Mouse (Mus musculus): Measurements from ENCODE around the gene Syn2. TPM values are rescaled to one million over a fixed set of nuclear protein-coding genes. Genes with fewer than 3 reads are reported as not detected.

Syn2 gene
- polyA plus RNA-seq, 1 experiment: 11.9 TPM

- H3K4me1 ChIP-seq (ENCODE audit: control insufficient read depth, insufficient read depth, low read length): no peaks in the 10 kb centered on the region
- no peak for DNase-seq
- 60% methylated on average over 9 of the region's 9 CpGs for WGBS
- H3K27ac ChIP-seq (ENCODE audit: insufficient read depth, low read depth, low read length): no peak overlapping the region
- H3K36me3 ChIP-seq (ENCODE audit: control insufficient read depth, insufficient read depth, low read length): no peaks in the 10 kb centered on the region
- no peak overlapping the region for H3K4me3 ChIP-seq (ENCODE audit: insufficient read depth, low read depth, low read length)
- peaks cover 1% of the 10 kb centered on the region; the same call in 1 of the 2 replicates for H3K27me3 ChIP-seq (replicated peaks; ENCODE audit: control insufficient read depth, insufficient read depth, low read length)
- TF ChIP-seq POLR2A (IDR thresholded peaks at IDR 0.05; ENCODE audit: low read depth, low read length): no peak
- no peak for TF ChIP-seq CTCF (conservative IDR thresholded peaks at IDR 0.05; ENCODE audit: insufficient read depth, insufficient read length, low read depth, low read length)
These were observed 178.6 kb downstream of the Syn2 start for GRCm38 (mm10) chr6:115313235-115313738.

DNA sequence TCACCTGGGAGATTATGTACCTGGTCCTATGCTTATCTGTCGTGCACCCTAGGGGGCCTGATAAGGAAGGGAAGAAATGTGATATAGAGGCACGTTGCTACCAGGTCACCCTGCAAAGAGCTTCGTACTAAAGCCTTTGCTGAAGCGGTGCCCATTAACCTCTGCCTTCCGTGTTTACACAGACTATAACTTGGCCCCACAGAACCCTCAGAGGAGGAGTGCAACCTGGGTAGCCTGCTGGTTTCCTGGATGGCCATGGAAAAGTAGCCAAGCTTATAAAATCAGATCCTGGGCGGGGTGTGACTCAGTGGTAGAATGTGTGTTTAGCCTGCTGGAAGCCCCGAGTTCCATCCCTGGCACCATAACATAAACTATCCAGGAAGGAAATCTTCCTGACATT is 179.2 kb downstream of the Syn2 start:
- H3K27ac ChIP-seq (ENCODE audit: insufficient read depth, low read depth, low read length): no peak overlapping the region
- no peaks in the 10 kb centered on the region for H3K36me3 ChIP-seq (ENCODE audit: control insufficient read depth, insufficient read depth, low read length)
- whole genome bisulfite sequencing: 35% methylated on average over 7 of the region's 7 CpGs
- H3K4me3 ChIP-seq (ENCODE audit: insufficient read depth, low read depth, low read length): no peak overlapping the region
- H3K27me3 ChIP-seq (replicated peaks; ENCODE audit: control insufficient read depth, insufficient read depth, low read length): peaks cover 1% of the 10 kb centered on the region; the same call in 1 of the 2 replicates
- no peak for DNase-seq
- TF ChIP-seq POLR2A (IDR thresholded peaks at IDR 0.05; ENCODE audit: low read depth, low read length): no peak
- TF ChIP-seq CTCF (conservative IDR thresholded peaks at IDR 0.05; ENCODE audit: insufficient read depth, insufficient read length, low read depth, low read length): no peak
- no peaks in the 10 kb centered on the region for H3K4me1 ChIP-seq (ENCODE audit: control insufficient read depth, insufficient read depth, low read length)

DNA sequence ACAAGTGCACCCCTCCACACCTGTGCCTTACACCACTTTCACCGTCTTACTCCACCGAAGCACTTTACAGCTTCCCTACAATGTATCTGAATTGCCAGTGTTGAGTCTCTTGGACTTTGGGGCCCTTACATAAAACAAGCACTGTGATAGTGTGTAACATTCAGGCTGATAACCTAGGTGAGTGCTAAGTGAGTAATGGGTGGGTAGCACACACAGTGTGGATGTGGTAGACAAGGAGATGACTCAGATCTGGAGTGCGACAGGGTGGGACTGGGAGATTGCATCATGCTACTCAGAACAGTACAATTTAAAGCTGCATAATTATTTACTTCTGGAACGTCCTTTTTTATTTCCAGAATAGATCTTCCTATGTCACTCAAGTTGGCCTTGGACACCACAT is 181.1 kb downstream of the Syn2 start:
- Histone ChIP-seq H3K4me3 (ENCODE audit: insufficient read depth, low read depth, low read length) (no peak overlapping the region), H3K4me1 (ENCODE audit: control insufficient read depth, insufficient read depth, low read length) (no peaks in the 10 kb centered on the region), H3K27ac (ENCODE audit: insufficient read depth, low read depth, low read length) (no peak overlapping the region), H3K27me3 (replicated peaks; ENCODE audit: control insufficient read depth, insufficient read depth, low read length) (peaks cover 1% of the 10 kb centered on the region; the same call in 1 of the 2 replicates), H3K36me3 (ENCODE audit: control insufficient read depth, insufficient read depth, low read length) (no peaks in the 10 kb centered on the region)
- WGBS: 87% methylated on average over 4 of the region's 4 CpGs
- TF ChIP-seq CTCF (conservative IDR thresholded peaks at IDR 0.05; ENCODE audit: insufficient read depth, insufficient read length, low read depth, low read length) (no peak), POLR2A (IDR thresholded peaks at IDR 0.05; ENCODE audit: low read depth, low read length) (no peak)
- no peak for DNase-seq

GRCm38 (mm10) chr6:115316811-115317221 is 182.1 kb downstream of the Syn2 start:
- TF ChIP-seq POLR2A (IDR thresholded peaks at IDR 0.05; ENCODE audit: low read depth, low read length) (no peak), CTCF (conservative IDR thresholded peaks at IDR 0.05; ENCODE audit: insufficient read depth, insufficient read length, low read depth, low read length) (no peak)
- no peaks in the 10 kb centered on the region for H3K4me1 ChIP-seq (ENCODE audit: control insufficient read depth, insufficient read depth, low read length)
- H3K27ac ChIP-seq (ENCODE audit: insufficient read depth, low read depth, low read length): no peak overlapping the region
- H3K4me3 ChIP-seq (ENCODE audit: insufficient read depth, low read depth, low read length): no peak overlapping the region
- peak; percentile 3 for DNase-seq
- no peaks in the 10 kb centered on the region for H3K36me3 ChIP-seq (ENCODE audit: control insufficient read depth, insufficient read depth, low read length)
- 71% methylated on average over 11 of the region's 11 CpGs for WGBS
- H3K27me3 ChIP-seq (replicated peaks; ENCODE audit: control insufficient read depth, insufficient read depth, low read length): peaks cover 1% of the 10 kb centered on the region; the same call in 1 of the 2 replicates

DNA sequence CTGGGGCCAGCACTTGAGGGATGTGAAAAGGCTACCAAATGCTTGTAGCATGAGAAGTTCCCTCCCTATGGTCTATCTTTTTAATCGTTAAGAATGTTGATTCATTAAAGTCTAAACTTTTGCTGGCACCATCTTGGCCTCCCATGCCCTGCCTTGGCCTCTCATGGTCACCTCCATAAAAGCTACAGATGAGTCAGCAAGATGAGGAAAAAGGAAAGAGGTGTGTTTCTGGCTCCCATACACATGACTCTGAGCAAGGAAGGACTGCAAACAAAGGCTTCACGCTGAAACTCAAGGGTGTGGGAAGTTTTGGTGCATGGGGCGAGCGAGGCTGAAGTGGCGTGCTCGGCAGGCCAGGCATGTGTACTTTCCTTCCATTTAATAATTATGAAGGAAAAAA is 184.1 kb downstream of the Syn2 start:
- no peaks in the 10 kb centered on the region; the same call in 1 of the 2 replicates for H3K27me3 ChIP-seq (replicated peaks; ENCODE audit: control insufficient read depth, insufficient read depth, low read length)

GRCm38 (mm10) chr6:115319686-115320085 is 185.0 kb downstream of the Syn2 start:
- Histone ChIP-seq H3K4me1 (ENCODE audit: control insufficient read depth, insufficient read depth, low read length) (no peaks in the 10 kb centered on the region), H3K36me3 (ENCODE audit: control insufficient read depth, insufficient read depth, low read length) (no peaks in the 10 kb centered on the region), H3K4me3 (ENCODE audit: insufficient read depth, low read depth, low read length) (no peak overlapping the region), H3K27ac (ENCODE audit: insufficient read depth, low read depth, low read length) (no peak overlapping the region), H3K27me3 (replicated peaks; ENCODE audit: control insufficient read depth, insufficient read depth, low read length) (no peaks in the 10 kb centered on the region; the same call in 1 of the 2 replicates)
- no peak for DNase-seq
- WGBS: 89% methylated on average over 4 of the region's 4 CpGs
- TF ChIP-seq CTCF (conservative IDR thresholded peaks at IDR 0.05; ENCODE audit: insufficient read depth, insufficient read length, low read depth, low read length) (no peak), POLR2A (IDR thresholded peaks at IDR 0.05; ENCODE audit: low read depth, low read length) (no peak)

More for the DNA sequence above, 184.1 kb downstream of the Syn2 start:
- Histone ChIP-seq H3K4me1 (ENCODE audit: control insufficient read depth, insufficient read depth, low read length) (no peaks in the 10 kb centered on the region), H3K27ac (ENCODE audit: insufficient read depth, low read depth, low read length) (no peak overlapping the region), H3K36me3 (ENCODE audit: control insufficient read depth, insufficient read depth, low read length) (no peaks in the 10 kb centered on the region), H3K4me3 (ENCODE audit: insufficient read depth, low read depth, low read length) (no peak overlapping the region)
- TF ChIP-seq CTCF (conservative IDR thresholded peaks at IDR 0.05; ENCODE audit: insufficient read depth, insufficient read length, low read depth, low read length) (no peak), POLR2A (IDR thresholded peaks at IDR 0.05; ENCODE audit: low read depth, low read length) (no peak)
- 85% methylated on average over 6 of the region's 6 CpGs for WGBS
- no peak for DNase-seq

- DNase-seq: no peak
- no peak for TF ChIP-seq POLR2A (IDR thresholded peaks at IDR 0.05; ENCODE audit: low read depth, low read length)
- WGBS: 72% methylated on average over 8 of the region's 8 CpGs
- Histone ChIP-seq H3K36me3 (ENCODE audit: control insufficient read depth, insufficient read depth, low read length) (no peaks in the 10 kb centered on the region), H3K4me1 (ENCODE audit: control insufficient read depth, insufficient read depth, low read length) (no peaks in the 10 kb centered on the region), H3K27me3 (replicated peaks; ENCODE audit: control insufficient read depth, insufficient read depth, low read length) (no peaks in the 10 kb centered on the region; the same call in 1 of the 2 replicates), H3K27ac (ENCODE audit: insufficient read depth, low read depth, low read length) (no peak overlapping the region), H3K4me3 (ENCODE audit: insufficient read depth, low read depth, low read length) (no peak overlapping the region)
These were observed 186.4 kb downstream of the Syn2 start for GRCm38 (mm10) chr6:115320927-115321714.
